Mouse (Mus musculus) liver, adult 2 months (tissue): ENCODE data around the gene Krt15.

Experiments used
- CTCF ChIP-seq: fragments of 200-500 bp; IDR thresholded peaks from 2 replicates; pipeline ENCODE4 v1.5.1; 2011; ENCODE audit warnings: low read depth, low read length, control low read depth
- POLR2A ChIP-seq: fragments of 200-500 bp; IDR thresholded peaks from 2 replicates; pipeline ENCODE4 v1.6.1; 2011; ENCODE audit warnings: low read length, control low read depth; ENCODE audit not compliant: insufficient read depth; ENCODE audit errors: extremely low read depth

GRCm38 (mm10) chr11:100157908-100158477 lies 22.3 kb upstream of the Krt15 start:
- TF ChIP-seq CTCF (no peak), POLR2A (no peak)
